Mouse (Mus musculus) embryo, embryonic 10.5 days (tissue): ENCODE data around the gene Cbfa2t3.

Source experiments
- DNase-seq: peaks from one replicate; pipeline ENCODE4 v3.0.0-alpha.2; 2015; ENCODE audit warnings: low spot score

The Cbfa2t3 gene

DNA sequence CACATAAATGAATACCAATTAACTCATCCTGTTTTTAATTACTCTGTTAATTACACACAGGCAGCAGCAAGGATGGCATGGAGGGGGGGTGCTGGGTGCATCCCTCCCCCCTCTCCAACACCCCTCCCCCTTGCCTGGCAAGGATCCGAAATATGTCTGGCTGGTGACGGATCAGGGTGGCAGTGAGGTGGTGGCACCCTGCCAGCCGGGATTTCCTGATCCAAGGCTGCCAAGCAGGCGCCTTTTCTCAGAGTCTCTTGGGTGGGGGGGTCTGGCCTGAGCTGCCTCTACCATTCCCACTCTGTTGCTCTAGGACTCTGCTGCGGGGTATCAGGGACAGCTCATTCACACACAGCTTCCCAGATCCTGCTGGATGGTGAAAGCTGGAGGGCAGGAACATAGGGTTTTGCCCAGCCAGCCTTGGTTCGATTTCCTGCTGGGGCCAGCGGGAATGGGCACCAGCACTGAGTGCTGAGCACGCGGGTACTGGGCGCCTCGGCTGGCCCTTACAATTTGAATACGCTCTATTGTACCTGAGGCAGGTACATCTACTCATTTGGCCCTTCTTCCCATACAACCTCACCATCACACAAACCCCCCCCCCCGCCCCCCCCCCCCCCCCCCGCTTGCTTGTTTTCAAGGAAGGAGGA, 33.1 kb downstream of the Cbfa2t3 start:
- no peak for DNase-seq

DNA sequence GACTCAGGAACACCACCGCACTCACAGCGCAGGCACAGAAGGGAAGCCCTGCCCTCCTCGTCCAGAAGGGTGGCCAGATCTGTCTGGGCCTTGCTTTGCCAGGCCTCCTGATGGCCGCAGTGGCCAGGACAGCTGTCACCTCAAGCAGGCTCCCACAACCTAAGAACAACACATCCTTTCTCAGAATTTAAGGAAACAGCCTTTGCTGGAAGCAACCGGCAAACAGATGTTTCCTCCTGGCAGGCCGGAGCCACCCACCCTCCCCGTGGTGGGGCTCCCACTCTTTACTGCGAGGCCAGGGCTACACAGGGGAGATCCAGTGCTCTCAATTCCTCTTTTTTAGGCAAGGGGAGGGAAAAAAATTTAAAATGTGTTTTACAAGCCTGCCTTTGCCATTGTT, 33.7 kb downstream of the Cbfa2t3 start:
- DNase-seq: no peak

DNA sequence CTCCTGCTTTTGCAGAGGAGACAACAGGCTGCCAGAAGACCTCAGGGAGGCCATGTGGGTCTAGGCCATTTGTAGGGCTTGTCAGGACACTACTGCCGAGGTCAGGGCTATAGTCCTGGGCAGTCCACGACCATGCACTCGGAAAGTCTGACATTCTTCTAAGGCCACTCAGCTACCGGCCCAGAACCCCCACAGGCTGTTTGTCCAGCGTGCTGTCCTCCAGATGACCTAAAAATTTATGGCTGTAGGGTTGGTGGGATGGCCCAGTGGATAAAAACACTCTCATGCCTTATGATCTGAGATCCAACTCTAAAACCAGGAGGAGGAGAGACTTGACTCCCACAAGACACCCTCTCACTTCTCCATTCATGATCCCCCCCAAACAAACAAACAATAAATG, 35.2 kb downstream of the Cbfa2t3 start:
- DNase-seq: no peak

GRCm38 (mm10) chr8:122663106-122663505, 35.8 kb downstream of the Cbfa2t3 start:
- no peak for DNase-seq

GRCm38 (mm10) chr8:122661894-122662293, 37.0 kb downstream of the Cbfa2t3 start:
- DNase-seq: no peak

DNA sequence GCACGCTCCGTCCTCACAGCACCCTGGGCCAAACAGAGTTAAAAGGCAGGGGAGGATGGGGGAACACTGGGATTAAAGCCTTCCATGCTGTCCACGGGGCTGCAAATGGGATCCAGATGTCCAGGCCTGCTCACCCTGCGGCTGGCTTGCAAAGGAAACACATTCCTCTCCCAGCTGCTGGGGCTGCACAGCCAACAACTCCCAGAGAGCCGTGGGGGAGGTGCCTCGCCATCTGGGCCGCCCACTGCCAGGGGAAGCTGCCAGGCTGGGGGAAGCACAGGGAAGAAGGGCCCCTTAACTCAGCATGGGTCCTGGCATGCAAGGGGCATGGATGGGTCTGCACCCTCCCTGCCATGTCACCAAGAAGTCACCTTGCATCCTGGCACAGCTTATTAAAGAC, 37.8 kb downstream of the Cbfa2t3 start:
- DNase-seq: peak; percentile 82

- DNase-seq: no peak
Observed at GRCm38 (mm10) chr8:122660022-122660421, 38.9 kb downstream of the Cbfa2t3 start.

DNA sequence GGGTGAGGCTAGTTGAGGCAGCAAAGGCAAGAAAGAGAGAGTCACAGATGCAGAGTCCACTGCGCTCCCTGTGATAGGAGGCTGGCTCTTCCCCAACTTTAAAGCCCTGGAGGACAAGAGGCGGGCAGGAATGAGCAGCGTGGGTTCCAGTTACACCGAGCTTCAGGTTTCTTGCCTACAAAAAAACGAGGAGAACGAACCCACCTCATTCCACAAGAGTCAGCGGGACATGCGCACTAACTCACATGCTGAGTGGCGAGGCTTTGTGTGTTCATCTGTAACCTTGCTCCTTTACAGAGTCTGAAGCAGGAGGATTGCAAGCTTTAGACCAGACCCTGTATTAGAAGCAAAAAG, 40.1 kb downstream of the Cbfa2t3 start:
- DNase-seq: no peak

DNA sequence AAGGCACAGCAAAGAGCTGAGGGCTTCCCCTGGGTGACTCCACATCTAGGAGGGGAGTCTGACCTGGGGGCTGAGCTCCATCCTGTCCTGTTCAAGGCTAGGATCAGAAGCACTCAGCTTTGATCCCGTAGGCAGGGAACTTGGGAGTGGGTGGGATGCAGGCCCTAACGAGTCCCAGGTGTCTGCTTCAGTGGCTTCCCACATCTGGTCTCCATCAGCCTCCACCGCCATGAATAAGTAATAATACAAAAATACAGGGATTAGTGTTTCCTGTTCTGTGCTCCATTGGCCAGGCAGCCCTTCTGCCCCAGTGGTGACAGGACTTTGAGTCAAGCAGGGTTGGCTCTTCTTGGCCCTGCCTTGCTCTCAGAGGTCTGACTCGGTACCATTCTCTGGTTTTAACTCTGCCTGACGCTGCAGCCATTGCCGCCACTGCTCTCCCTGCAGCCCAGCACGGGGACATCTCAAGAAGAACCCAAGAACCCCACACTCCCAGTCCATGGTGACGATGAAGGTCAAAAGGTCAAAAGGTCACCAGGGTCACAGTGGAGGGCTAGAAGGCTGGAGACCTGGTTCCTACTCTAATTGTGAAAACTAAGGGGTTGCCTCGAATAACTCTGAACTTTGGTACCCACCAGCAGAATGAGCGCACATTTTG, 40.6 kb downstream of the Cbfa2t3 start:
- DNase-seq: peak; percentile 82

DNA sequence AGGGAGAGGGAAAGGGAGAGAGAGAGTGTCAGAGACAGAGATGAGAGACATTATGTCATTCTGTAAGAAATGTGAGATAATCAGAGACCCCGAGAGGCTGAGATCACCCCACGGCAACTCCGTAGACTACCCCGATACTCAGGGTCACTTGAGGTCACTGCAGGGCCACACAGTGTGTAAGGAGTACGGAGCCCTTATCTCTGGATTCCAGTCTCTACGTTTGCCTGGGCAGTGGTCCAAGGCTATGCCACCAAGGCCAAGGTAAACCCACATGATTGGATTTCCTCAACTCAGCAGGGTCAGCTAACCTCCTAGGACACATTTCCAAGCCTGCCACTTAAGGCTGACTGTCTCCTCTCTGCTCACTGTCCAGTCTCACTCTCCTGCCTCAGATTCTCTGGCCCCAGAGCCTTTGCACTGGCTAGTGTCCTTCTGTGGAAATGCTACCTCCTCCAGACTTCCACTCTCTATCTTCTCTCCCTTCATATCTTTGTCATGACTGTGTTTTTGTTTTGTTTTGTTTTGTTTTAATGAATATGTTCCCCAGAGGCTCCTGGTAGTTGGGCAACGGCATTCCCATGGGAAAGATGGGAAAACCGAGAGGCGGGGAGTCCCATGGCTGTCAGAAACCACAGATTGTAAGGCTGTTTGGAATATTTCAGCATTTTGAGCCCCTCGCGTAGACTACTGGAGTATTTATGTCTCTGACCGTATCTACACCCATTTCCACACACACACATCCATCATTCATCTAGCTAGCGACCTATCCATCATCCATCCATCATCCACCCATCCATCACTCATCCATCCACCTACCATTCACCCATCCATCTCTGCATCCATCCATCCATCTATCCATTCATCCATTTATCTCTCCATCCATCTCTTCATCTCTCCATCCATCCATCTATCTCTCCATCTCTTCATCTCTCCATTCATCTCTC, 42.6 kb downstream of the Cbfa2t3 start:
- DNase-seq: no peak

GRCm38 (mm10) chr8:122654768-122655167, 44.1 kb downstream of the Cbfa2t3 start:
- no peak for DNase-seq

- DNase-seq: no peak
Observed at GRCm38 (mm10) chr8:122652643-122653042, 46.3 kb downstream of the Cbfa2t3 start.

DNA sequence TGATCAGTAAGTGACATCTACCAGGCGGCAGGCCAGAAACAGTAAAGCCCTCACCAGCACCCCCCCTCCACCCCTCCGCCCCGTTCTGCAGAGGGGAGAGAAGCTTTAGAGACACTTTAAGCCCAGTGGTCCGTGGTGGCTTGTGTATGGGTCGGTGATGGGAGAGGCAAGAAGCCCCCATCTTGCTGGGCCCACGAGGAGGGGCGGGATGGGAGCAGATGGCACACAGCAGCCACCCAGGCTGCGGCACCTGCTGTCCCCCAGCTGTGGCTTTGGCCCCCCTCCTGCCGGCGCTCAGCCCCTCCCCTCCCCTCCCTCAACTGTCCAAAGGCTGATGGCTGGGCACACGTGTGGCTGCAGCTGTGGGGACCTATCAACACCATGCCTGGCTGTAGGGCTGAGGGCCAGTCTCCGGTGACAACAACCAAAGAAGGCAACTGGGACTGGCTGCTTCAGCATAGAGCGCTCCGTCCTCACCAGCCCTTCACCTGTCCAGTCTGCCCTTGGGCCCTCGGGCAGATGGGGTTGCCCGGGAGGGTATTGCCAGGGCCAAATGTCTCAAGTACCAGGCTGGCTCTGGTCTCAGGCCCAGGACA, 47.5 kb downstream of the Cbfa2t3 start:
- DNase-seq: no peak

DNA sequence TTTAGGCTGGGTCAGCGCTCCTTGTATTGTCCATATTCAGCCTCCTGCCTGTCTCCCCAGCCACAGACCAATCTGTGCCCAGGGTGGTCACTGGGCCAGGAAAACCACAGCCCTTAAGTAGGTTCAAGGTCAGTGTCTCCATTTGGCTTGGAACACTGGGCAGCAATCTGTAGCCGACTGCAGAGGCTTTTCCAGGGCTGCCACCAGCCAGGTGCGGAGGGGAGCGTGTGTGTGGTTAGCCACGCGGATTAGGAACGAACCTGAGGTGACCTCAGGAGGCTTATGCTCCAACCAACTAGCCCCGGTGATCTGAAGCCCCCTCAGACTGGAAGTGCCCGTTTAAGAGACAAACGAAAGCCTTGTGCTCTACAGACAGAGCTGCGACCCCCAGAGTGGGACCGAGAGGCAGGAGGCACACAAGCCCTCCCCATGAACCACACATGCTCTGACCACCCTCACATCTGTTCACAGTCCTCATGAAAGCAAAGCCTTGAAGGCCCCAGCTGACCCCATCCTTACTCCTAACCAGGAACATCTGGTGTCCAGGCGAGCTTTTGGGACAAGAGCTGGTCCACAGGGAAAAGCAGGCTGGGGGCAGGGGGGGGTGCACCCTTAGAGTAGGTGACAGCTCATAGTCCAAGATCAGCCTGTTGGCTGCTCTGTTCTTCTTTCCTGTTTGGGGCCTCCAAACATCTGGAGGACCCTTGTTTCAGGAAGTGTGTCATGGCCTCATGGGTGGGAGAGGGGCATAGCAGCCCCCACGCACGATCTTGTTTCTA, 50.5 kb downstream of the Cbfa2t3 start:
- peak; percentile 52 for DNase-seq

DNA sequence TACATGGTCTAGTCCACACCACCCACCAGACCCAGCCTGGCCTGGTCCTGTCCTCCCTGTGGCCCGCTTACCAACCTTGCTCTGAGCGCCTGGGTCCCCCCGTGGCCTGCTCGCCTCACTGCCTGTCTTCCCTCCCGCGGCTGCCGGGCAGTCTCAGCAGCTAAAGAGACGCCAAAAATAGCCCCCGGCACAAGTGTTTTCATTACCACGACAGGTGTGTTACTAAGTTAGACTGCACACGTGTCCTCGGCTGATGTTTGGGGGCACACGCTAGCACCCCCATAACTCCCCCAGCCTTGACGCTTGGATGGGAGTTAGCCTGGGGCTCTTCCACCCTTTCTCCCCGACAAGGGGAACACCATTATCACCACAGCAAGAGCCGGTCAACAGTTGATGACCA, 52.6 kb downstream of the Cbfa2t3 start:
- no peak for DNase-seq

DNA sequence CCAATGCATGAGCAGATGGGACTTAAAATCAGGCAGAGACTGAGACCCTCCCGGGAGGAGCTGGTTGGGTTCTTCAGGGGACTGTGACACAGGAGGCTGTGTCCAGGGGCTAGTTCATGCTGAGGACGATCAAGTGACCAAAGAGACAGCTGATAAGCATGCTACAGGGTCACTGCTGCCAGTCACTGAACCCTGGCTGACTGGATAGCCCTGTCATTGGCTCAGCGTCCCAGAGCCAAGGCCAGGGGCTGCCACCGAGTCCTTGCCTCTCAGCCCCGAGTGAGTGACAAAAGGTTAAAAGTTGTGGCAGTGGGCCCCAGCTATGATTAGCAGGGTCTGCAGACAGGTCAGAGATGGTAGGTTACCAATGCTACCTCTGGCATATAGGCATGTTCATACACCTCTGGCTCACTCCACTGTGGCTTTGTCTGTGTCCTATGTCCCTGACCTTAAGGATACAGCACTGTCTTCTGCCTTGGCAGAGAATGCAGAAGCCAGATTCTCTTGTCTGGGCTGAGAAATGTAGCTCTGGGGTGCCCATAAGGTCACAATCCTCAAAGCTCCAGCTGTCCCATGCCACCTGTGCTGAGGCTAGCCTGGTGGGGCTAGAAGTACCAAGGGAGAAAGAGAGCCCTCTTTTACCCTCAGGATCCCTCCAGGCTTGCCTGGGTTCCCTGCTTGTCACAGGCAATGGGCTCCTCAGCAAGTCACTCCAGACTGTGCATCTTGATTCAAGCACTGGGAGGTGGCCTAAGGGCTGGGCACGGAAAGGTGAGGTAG, 54.5 kb downstream of the Cbfa2t3 start:
- DNase-seq: no peak

DNA sequence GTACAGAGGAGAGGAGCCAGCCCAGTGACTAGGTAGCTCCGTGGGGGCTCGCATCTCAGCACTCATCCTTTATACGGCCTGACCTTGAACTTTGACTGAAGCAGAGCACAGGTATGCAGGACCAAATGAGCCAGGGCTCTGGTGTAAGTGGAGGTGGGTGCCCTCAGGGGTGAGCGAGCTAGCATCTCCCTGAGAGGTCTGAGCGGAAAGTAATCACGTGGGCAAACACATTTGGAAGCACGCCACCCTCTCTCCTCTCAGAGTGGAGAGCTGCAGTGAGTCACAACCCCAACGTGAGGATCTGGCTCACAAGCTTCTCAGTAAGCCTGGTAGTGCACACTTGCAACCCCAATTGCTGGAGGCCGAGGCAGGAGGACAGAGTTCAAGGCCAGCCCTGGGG, 56.8 kb downstream of the Cbfa2t3 start:
- DNase-seq: no peak

DNA sequence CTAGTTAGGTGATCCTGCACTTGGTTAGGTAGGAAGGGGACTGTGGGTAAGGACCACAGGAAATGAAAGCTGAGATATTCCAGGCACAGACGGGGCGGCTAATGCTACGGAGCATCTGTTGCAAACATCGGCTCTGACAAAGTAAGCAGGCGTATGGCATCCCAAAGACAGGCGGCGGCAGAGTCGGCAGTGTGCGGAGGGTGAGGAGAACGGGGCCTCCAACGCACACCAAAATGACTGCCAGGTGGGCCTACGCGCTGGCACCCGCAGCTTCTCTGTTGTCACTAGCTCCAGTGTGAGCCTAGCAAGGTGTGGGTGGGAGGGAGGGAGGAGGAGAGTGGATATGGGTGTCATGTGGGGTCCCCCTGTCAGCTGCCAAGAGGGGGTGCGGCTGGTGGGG, 57.5 kb downstream of the Cbfa2t3 start:
- DNase-seq: no peak

GRCm38 (mm10) chr8:122640825-122641224, 58.1 kb downstream of the Cbfa2t3 start:
- DNase-seq: no peak

GRCm38 (mm10) chr8:122639521-122640248, 59.2 kb downstream of the Cbfa2t3 start:
- DNase-seq: peak; percentile 60
